Mouse (Mus musculus) limb, embryonic 14.5 days (tissue): Measurements from ENCODE around the gene Trim34a. TPM values are rescaled to one million over a fixed set of nuclear protein-coding genes. Genes with fewer than 3 reads are reported as not detected.

Experiments used
- ATAC-seq: fragments of 200-750 bp; cut with Nextera tagmentation; 2 replicates; pipeline ENCODE4 v1.8.0; 2017; ENCODE audit warnings: low read depth, moderate number of reproducible peaks, moderate TSS enrichment; ENCODE audit not compliant: low FRiP score
- DNase-seq: peaks from one replicate; pipeline ENCODE4 v3.0.0-alpha.2; 2015; ENCODE audit warnings: low spot score
- H3K27ac ChIP-seq: fragments of 300-500 bp; sonication (generic); replicated peaks from 2 replicates; pipeline ENCODE4 v1.5.1; 2014; ENCODE audit warnings: low read depth, mild to moderate bottlenecking, low read length, moderate library complexity, mixed read lengths
- H3K27me3 ChIP-seq: fragments of 300-500 bp; sonication (generic); 2 replicates; pipeline ENCODE4 v1.6.1; 2014; ENCODE audit warnings: low read length, mixed read lengths; ENCODE audit not compliant: control insufficient read depth, insufficient read depth
- H3K36me3 ChIP-seq: fragments of 300-500 bp; sonication (generic); 2 replicates; pipeline ENCODE4 v1.6.1; 2014; ENCODE audit warnings: mild to moderate bottlenecking, low read length, moderate library complexity, mixed read lengths; ENCODE audit not compliant: control insufficient read depth, insufficient read depth
- H3K4me1 ChIP-seq: fragments of 300-500 bp; sonication (generic); 2 replicates; pipeline ENCODE4 v1.6.1; 2014; ENCODE audit warnings: antibody characterized with exemption, low read length, mixed read lengths; ENCODE audit not compliant: control insufficient read depth, insufficient read depth
- H3K4me2 ChIP-seq: fragments of 300-500 bp; sonication (generic); replicated peaks from 2 replicates; pipeline ENCODE4 v1.6.1; 2014; ENCODE audit warnings: low read depth, mild to moderate bottlenecking, low read length, moderate library complexity; ENCODE audit not compliant: severe bottlenecking
- H3K4me3 ChIP-seq: fragments of 300-500 bp; sonication (generic); replicated peaks from 2 replicates; pipeline ENCODE4 v1.5.1; 2014; ENCODE audit warnings: low read length
- H3K9ac ChIP-seq: fragments of 300-500 bp; sonication (generic); 2 replicates; pipeline ENCODE4 v1.6.1; 2014; ENCODE audit warnings: mild to moderate bottlenecking, low read depth, low read length, moderate library complexity; ENCODE audit not compliant: severe bottlenecking
- H3K9me3 ChIP-seq: fragments of 300-500 bp; sonication (generic); 2 replicates; pipeline ENCODE4 v1.6.1; 2016; ENCODE audit warnings: low read length; ENCODE audit not compliant: control insufficient read depth
- POLR2A ChIP-seq: fragments of 200-500 bp; IDR thresholded peaks from 2 replicates; pipeline ENCODE4 v1.8.0; 2012; ENCODE audit warnings: inconsistent platforms, mild to moderate bottlenecking, moderate library complexity, borderline replicate concordance; ENCODE audit not compliant: insufficient read depth, insufficient read length; ENCODE audit errors: extremely low read depth
- WGBS: fragments of 180-500 bp; shearing (Covaris S2); extraction: QIAGEN DNeasy Blood & Tissue Kit; methylation state at CpG from one replicate; pipeline ENCODE4 v1.1.7; 2014; 5-methylcytosine and 5-hydroxymethylcytosine counted together
- polyA plus RNA-seq, 2 experiments: library from polyadenylated mRNA; depleted of rRNA in 1 of 2; stranded (reverse) in 1 of 2; unstranded in 1 of 2; fragments of >200 nt; fragmentation: Nextera tagmentation in 1 of 2; extraction: Ambion mirVana in 1 of 2; gene quantifications; 2 replicates each; pipeline versions ENCODE4 v1.2.1 to v1.2.3; 2012 to 2014

Gene Trim34a
- polyA plus RNA-seq (2012; rRNA removed) (3.4 and 3.5 TPM in 2 replicates), polyA plus RNA-seq (2014; fragmentation: Nextera tagmentation; extraction: Ambion mirVana) (1.6 and 1.9 TPM in 2 replicates)

DNA sequence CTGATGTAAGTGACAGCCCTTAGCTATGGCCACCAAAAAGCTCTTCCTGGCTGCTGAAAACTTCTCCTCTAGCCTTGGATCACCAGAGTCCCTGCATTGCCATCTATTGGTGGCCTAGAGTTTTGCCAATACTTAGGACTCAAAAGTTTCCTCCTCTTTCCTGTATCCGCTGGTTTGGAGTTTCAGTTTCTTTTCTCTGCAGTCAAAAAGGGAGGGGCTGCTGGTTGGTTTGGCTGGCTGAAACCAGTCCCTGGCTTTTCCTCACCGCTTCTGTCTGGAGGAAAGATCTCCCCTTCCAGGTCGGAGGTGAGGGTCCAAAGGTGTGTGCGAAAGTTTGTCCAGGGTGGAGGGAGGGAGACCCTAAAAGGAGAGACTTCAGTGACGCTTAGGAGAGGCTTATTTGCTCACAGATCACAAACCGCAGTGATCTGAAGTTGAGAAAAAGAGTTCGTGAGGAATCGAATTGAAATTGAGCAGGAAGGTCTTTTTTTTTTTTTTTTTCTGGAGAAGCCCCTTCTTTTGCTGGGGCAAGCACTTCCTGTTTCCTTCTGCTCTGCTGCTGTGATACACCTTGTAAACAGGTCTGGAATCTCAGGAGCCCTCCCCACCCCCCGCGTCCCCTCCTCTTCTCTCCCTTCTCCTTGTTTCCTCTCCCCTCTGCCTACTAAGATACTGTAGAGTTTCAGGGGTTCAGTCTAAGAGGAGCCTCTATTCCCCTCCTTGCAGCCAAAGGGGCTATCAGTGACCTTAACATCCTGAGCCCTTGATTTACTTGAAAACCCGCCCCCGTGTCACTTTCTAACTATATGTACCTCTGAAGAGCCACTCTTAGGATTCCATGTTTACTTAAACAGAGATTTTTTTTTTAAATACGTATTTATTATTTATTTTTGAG is at the start of gene Trim34a:
TSS of gene Trim34a (plus strand) at position 171 of the 895 bp plus-strand sequence.
- no peaks in the 10 kb centered on the region for H3K36me3 ChIP-seq
- DNase-seq, result peak; percentile 83
- WGBS, result 7% methylated on average over 13 of the region's 13 CpGs
- peak within 1 kb of the TSS; percentile 65 for H3K4me2 ChIP-seq
- no peaks in the 10 kb centered on the region for H3K9me3 ChIP-seq
- peak within 1 kb of the TSS; percentile 67 for H3K27ac ChIP-seq
- H3K27me3 ChIP-seq, result no peaks in the 10 kb centered on the region
- peak; percentile 50; the same call in 1 of the 2 replicates for TF ChIP-seq POLR2A
- peak; percentile 82; the same call in 1 of the 2 replicates for ATAC-seq
- H3K4me3 ChIP-seq, result peak within 1 kb of the TSS; percentile 50
- H3K4me1 ChIP-seq, result no peaks in the 10 kb centered on the region
- H3K9ac ChIP-seq, result peak within 1 kb of the TSS; percentile 75

DNA sequence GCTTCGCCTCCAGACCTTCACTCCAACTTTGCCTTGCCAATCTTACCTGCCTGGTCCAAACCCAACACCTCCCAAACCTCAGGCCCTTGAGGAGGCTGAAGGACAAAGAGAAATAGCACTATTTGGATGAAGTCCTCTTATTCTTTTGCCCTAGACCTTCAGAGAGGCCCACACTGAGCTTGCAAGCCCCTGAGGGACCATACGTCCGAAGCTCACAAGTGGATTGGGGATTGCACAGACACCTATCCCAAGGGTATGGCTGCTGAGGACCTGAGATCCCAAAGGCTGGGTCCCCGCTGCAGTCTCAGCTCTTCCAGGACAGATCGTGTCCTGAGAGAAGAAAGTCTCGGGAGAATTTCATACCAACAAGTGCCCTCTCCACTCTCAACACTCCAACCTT is 48.4 kb upstream of the Trim34a start, which contains the start of gene Olfr649:
TSS of gene Olfr649 (minus strand) at position 101 of the 400 bp plus-strand sequence.
- no peaks in the 10 kb centered on the region for H3K9me3 ChIP-seq
- no peaks in the 10 kb centered on the region for H3K27me3 ChIP-seq
- H3K27ac ChIP-seq, result no peak within 1 kb of the TSS
- no peaks in the 10 kb centered on the region for H3K4me1 ChIP-seq
- 85% methylated on average over 6 of the region's 6 CpGs for WGBS
- H3K9ac ChIP-seq, result no peak within 1 kb of the TSS
- DNase-seq (no peak), ATAC-seq (no peak)
- H3K4me3 ChIP-seq, result no peak within 1 kb of the TSS
- no peak for TF ChIP-seq POLR2A
- no peak within 1 kb of the TSS for H3K4me2 ChIP-seq
- H3K36me3 ChIP-seq, result no peaks in the 10 kb centered on the region

DNA sequence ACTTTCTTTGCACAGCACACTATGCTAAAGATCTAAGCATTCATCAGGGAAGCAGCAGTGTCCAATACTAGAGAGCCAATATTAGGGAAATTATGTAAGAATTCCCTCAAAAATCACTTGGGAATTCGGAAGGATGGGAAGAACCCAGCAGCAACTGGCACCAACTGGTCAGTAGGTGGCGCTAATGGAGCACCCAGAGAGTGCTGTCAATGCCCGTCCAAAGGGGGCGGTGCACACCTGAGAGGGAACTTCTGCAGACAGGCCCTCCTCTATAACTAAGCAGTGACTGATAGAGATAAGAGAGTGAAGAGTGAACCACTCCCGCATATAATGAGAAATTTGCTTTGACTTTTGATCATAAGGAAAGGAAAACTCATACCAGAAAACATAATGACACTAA is 44.4 kb upstream of the Trim34a start:
- 9% methylated on average over 5 of the region's 5 CpGs for WGBS
- Histone ChIP-seq H3K4me2 (no peak overlapping the region), H3K4me3 (no peak overlapping the region), H3K27me3 (no peaks in the 10 kb centered on the region), H3K4me1 (no peaks in the 10 kb centered on the region), H3K9ac (no peak overlapping the region), H3K9me3 (no peaks in the 10 kb centered on the region), H3K27ac (no peak overlapping the region), H3K36me3 (no peaks in the 10 kb centered on the region)
- ATAC-seq (no peak), DNase-seq (peak; percentile 68)
- TF ChIP-seq POLR2A, result no peak

DNA sequence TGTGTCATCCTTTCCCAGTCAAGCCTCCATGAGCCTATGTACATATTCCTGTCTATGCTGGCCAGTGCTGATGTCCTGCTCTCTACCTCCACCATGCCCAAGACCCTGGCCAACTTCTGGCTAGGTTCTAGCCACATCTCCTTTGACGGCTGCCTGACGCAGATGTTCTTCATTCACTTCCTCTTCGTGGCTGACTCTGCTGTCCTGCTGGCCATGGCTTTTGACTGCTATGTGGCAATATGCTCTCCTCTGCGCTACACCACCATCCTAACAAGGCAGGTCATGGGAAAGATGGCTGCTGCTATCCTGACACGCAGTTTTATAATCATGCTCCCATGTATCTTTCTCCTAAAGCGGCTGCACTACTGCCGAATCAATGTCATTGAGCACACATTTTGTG is 38.1 kb upstream of the Trim34a start:
- H3K27ac ChIP-seq, result no peak overlapping the region
- H3K4me3 ChIP-seq, result no peak overlapping the region
- DNase-seq, result no peak
- H3K4me2 ChIP-seq, result no peak overlapping the region
- H3K9ac ChIP-seq, result no peak overlapping the region
- H3K27me3 ChIP-seq, result no peaks in the 10 kb centered on the region
- ATAC-seq, result no peak
- H3K36me3 ChIP-seq, result no peaks in the 10 kb centered on the region
- TF ChIP-seq POLR2A, result no peak
- no peaks in the 10 kb centered on the region for H3K9me3 ChIP-seq
- no peaks in the 10 kb centered on the region for H3K4me1 ChIP-seq
- 93% methylated on average over 7 of the region's 7 CpGs for WGBS

GRCm38 (mm10) chr7:104216011-104216535 is 28.2 kb upstream of the Trim34a start:
- ATAC-seq, result no peak
- Histone ChIP-seq H3K4me2 (no peak overlapping the region), H3K36me3 (no peaks in the 10 kb centered on the region), H3K27ac (no peak overlapping the region), H3K4me3 (no peak overlapping the region), H3K9ac (no peak overlapping the region), H3K9me3 (no peaks in the 10 kb centered on the region), H3K27me3 (no peaks in the 10 kb centered on the region), H3K4me1 (no peaks in the 10 kb centered on the region)
- DNase-seq, result no peak
- TF ChIP-seq POLR2A, result no peak
- 67% methylated on average over 1 of the region's 1 CpGs for WGBS
